Mouse (Mus musculus): Measurements from ENCODE around the gene Pwwp2b. TPM values are rescaled to one million over a fixed set of nuclear protein-coding genes. Genes with fewer than 3 reads are reported as not detected.

The Pwwp2b gene
- polyA plus RNA-seq, 1 experiment, result 7.9 TPM

DNA sequence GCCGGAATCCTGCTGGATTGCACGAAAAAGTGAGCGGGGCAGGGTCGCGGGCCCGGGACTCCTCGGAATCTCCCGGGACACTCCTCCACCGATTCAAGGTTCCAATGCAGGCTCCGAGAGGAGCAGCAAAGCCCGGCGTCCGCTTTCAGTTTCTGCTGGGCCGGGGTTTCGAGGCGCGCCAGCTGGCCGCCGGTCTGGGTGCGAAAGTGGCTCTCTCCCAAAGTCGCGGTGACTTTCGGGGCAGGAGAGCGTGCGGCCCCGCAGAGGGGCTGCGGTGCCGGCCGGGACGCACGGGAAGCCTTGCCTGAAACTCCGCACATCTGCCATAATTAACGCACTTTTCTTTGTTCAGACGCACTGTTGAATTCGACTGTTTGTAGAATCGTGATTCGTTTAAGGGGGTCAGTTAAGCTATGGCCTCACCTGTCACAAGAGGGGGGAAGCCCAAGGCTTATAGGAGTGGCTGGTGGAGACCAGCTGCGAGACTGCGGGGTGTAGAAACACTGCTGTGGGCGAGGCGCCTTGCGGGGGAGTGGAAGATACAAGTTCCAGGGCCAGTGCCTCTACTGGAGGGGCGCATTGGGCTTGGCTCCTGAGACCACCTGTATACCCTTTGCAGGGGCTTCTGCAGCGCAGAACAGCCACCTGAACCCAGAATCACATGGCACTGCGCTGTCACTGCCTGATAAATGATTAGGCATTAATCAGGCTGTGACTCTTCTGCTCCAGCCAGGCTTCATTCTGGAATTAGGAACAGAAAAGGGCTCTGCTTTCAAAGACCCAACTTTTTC is 528 bp downstream of the Pwwp2b start:
- no peak for DNase-seq
- H3K4me1 ChIP-seq (ENCODE audit: control insufficient read depth, insufficient read depth, low read length), result peaks cover 15% of the 10 kb centered on the region; the same call in 1 of the 2 replicates
- TF ChIP-seq POLR2A (IDR thresholded peaks at IDR 0.05; ENCODE audit: low read depth, low read length) (no peak), CTCF (conservative IDR thresholded peaks at IDR 0.05; ENCODE audit: insufficient read depth, insufficient read length, low read depth, low read length) (no peak)
- WGBS, result 4% methylated on average over 45 of the region's 45 CpGs
- peak overlapping the region; percentile 83 for H3K4me3 ChIP-seq (ENCODE audit: insufficient read depth, low read depth, low read length)
- H3K27ac ChIP-seq (ENCODE audit: insufficient read depth, low read depth, low read length), result peak overlapping the region; percentile 76
- H3K36me3 ChIP-seq (ENCODE audit: control insufficient read depth, insufficient read depth, low read length), result no peaks in the 10 kb centered on the region
- no peaks in the 10 kb centered on the region for H3K27me3 ChIP-seq (replicated peaks; ENCODE audit: control insufficient read depth, insufficient read depth, low read length)

DNA sequence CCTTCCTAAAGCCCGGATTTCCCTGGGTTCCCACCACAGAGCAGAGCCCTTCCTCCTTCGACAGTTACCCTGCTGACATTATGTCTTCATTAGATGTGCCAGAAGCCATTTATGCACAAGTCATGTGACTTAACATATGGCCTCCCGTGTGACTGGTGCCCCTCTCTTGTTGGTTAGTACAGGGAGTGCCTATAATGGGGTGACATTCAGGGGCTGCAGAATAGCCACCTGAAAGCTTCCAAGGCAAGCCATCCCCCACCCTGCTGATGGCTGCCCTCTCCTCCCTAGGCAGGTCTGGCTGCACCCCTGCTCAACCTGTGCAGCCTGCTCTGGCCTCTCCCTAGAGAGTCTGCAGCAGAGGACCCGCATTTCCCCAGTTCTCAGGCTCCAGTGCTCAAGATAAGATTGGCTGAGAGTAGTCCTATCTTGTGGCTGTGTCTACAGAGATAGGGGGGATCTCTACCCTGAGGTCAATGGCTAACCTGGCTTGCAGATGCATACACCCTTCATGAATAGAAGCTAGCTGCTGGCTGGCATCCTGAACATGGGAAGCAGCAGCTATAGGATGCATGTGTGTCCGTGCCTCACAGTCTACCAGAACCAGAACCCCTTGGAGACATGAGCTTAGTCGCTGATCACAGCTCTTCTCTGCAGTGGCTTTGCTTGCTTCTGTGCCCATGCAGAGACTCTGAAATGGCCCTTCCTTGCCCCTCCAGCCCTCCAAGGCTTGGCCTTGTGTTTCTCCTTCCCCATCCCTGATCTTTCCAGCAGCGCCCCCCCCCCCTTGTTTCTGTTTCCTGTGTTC is 1.3 kb downstream of the Pwwp2b start:
- TF ChIP-seq CTCF (conservative IDR thresholded peaks at IDR 0.05; ENCODE audit: insufficient read depth, insufficient read length, low read depth, low read length) (no peak), POLR2A (IDR thresholded peaks at IDR 0.05; ENCODE audit: low read depth, low read length) (no peak)
- DNase-seq, result no peak
- Histone ChIP-seq H3K4me3 (ENCODE audit: insufficient read depth, low read depth, low read length) (peak overlapping the region; percentile 83), H3K36me3 (ENCODE audit: control insufficient read depth, insufficient read depth, low read length) (no peaks in the 10 kb centered on the region), H3K4me1 (ENCODE audit: control insufficient read depth, insufficient read depth, low read length) (peaks cover 15% of the 10 kb centered on the region; the same call in 1 of the 2 replicates), H3K27me3 (replicated peaks; ENCODE audit: control insufficient read depth, insufficient read depth, low read length) (no peaks in the 10 kb centered on the region), H3K27ac (ENCODE audit: insufficient read depth, low read depth, low read length) (no peak overlapping the region)
- 44% methylated on average over 7 of the region's 7 CpGs for WGBS

- DNase-seq, result peak; percentile 79
Measured at GRCm38 (mm10) chr7:139251881-139252301, 3.6 kb downstream of the Pwwp2b start.

DNA sequence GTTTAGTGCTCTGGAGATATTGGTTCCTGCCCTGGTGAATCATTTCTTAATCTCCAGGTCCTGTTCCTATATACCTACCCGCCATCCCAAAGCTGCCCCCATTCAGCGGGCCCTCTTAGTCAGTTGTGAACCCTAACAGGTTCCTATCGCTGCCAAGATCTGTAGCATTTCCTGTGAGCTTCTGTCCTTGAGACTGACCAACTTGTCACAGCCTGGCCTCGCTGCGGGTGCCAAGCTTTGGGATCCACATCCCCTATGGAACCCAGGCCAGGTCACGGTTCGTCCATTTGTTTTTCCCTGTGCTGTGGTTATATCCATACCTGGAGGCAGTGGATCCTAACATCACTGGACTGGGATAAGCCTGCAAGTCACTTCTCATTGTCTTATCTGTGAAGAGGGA is 4.3 kb downstream of the Pwwp2b start:
- TF ChIP-seq CTCF (conservative IDR thresholded peaks at IDR 0.05; ENCODE audit: insufficient read depth, insufficient read length, low read depth, low read length), result no peak
- no peak for TF ChIP-seq POLR2A (IDR thresholded peaks at IDR 0.05; ENCODE audit: low read depth, low read length)
- Histone ChIP-seq H3K27ac (ENCODE audit: insufficient read depth, low read depth, low read length) (peak overlapping the region; percentile 14), H3K36me3 (ENCODE audit: control insufficient read depth, insufficient read depth, low read length) (no peaks in the 10 kb centered on the region), H3K4me3 (ENCODE audit: insufficient read depth, low read depth, low read length) (no peak overlapping the region), H3K4me1 (ENCODE audit: control insufficient read depth, insufficient read depth, low read length) (peaks cover 13% of the 10 kb centered on the region; the same call in 1 of the 2 replicates), H3K27me3 (replicated peaks; ENCODE audit: control insufficient read depth, insufficient read depth, low read length) (no peaks in the 10 kb centered on the region)
- no peak for DNase-seq
- WGBS, result 66% methylated on average over 7 of the region's 7 CpGs

More at GRCm38 (mm10) chr7:139251881-139252301, 3.6 kb downstream of the Pwwp2b start:
- Histone ChIP-seq H3K36me3 (ENCODE audit: control insufficient read depth, insufficient read depth, low read length) (no peaks in the 10 kb centered on the region), H3K27me3 (replicated peaks; ENCODE audit: control insufficient read depth, insufficient read depth, low read length) (no peaks in the 10 kb centered on the region), H3K27ac (ENCODE audit: insufficient read depth, low read depth, low read length) (peak overlapping the region; percentile 44), H3K4me3 (ENCODE audit: insufficient read depth, low read depth, low read length) (no peak overlapping the region), H3K4me1 (ENCODE audit: control insufficient read depth, insufficient read depth, low read length) (peaks cover 11% of the 10 kb centered on the region; the same call in 1 of the 2 replicates)
- TF ChIP-seq CTCF (conservative IDR thresholded peaks at IDR 0.05; ENCODE audit: insufficient read depth, insufficient read length, low read depth, low read length) (no peak), POLR2A (IDR thresholded peaks at IDR 0.05; ENCODE audit: low read depth, low read length) (no peak)
- 31% methylated on average over 5 of the region's 5 CpGs for WGBS

GRCm38 (mm10) chr7:139252986-139253385 is 4.7 kb downstream of the Pwwp2b start:
- Histone ChIP-seq H3K4me3 (ENCODE audit: insufficient read depth, low read depth, low read length) (no peak overlapping the region), H3K27me3 (replicated peaks; ENCODE audit: control insufficient read depth, insufficient read depth, low read length) (no peaks in the 10 kb centered on the region), H3K27ac (ENCODE audit: insufficient read depth, low read depth, low read length) (peak overlapping the region; percentile 14), H3K4me1 (ENCODE audit: control insufficient read depth, insufficient read depth, low read length) (peaks cover 17% of the 10 kb centered on the region; the same call in 1 of the 2 replicates), H3K36me3 (ENCODE audit: control insufficient read depth, insufficient read depth, low read length) (no peaks in the 10 kb centered on the region)
- 50% methylated on average over 9 of the region's 9 CpGs for WGBS
- peak; percentile 36 for DNase-seq
- no peak for TF ChIP-seq POLR2A (IDR thresholded peaks at IDR 0.05; ENCODE audit: low read depth, low read length)
- TF ChIP-seq CTCF (conservative IDR thresholded peaks at IDR 0.05; ENCODE audit: insufficient read depth, insufficient read length, low read depth, low read length), result no peak

- Histone ChIP-seq H3K36me3 (ENCODE audit: control insufficient read depth, insufficient read depth, low read length) (no peaks in the 10 kb centered on the region), H3K4me3 (ENCODE audit: insufficient read depth, low read depth, low read length) (no peak overlapping the region), H3K27ac (ENCODE audit: insufficient read depth, low read depth, low read length) (peak overlapping the region; percentile 24), H3K27me3 (replicated peaks; ENCODE audit: control insufficient read depth, insufficient read depth, low read length) (no peaks in the 10 kb centered on the region), H3K4me1 (ENCODE audit: control insufficient read depth, insufficient read depth, low read length) (peaks cover 17% of the 10 kb centered on the region; the same call in 1 of the 2 replicates)
- no peak for DNase-seq
- WGBS, result 60% methylated on average over 3 of the region's 3 CpGs
- TF ChIP-seq POLR2A (IDR thresholded peaks at IDR 0.05; ENCODE audit: low read depth, low read length), result no peak
- TF ChIP-seq CTCF (conservative IDR thresholded peaks at IDR 0.05; ENCODE audit: insufficient read depth, insufficient read length, low read depth, low read length), result no peak
Measured at GRCm38 (mm10) chr7:139253462-139253861, 5.2 kb downstream of the Pwwp2b start.

GRCm38 (mm10) chr7:139254626-139255025 is 6.3 kb downstream of the Pwwp2b start:
- Histone ChIP-seq H3K4me1 (ENCODE audit: control insufficient read depth, insufficient read depth, low read length) (peaks cover 17% of the 10 kb centered on the region; the same call in 1 of the 2 replicates), H3K36me3 (ENCODE audit: control insufficient read depth, insufficient read depth, low read length) (no peaks in the 10 kb centered on the region), H3K27me3 (replicated peaks; ENCODE audit: control insufficient read depth, insufficient read depth, low read length) (no peaks in the 10 kb centered on the region), H3K4me3 (ENCODE audit: insufficient read depth, low read depth, low read length) (no peak overlapping the region), H3K27ac (ENCODE audit: insufficient read depth, low read depth, low read length) (no peak overlapping the region)
- DNase-seq, result no peak
- TF ChIP-seq CTCF (conservative IDR thresholded peaks at IDR 0.05; ENCODE audit: insufficient read depth, insufficient read length, low read depth, low read length) (no peak), POLR2A (IDR thresholded peaks at IDR 0.05; ENCODE audit: low read depth, low read length) (no peak)
- 91% methylated on average over 5 of the region's 5 CpGs for WGBS

Data from kidney, adult 2 months (tissue).